Mouse (Mus musculus) adrenal gland, adult 8-10 months (tissue): ENCODE data around the gene Vmn2r80. TPM values are rescaled to one million over a fixed set of nuclear protein-coding genes. Genes with fewer than 3 reads are reported as not detected.
"Not testable (repeated sequence)": the region's sequence is repeated elsewhere in the genome, so short reads cannot be mapped to it uniquely, and the experiment has no call there.

Experiments used
- DNase-seq: peaks from one replicate; pipeline ENCODE4 v3.0.0; 2022
- total RNA-seq, 4 experiments: library from RNA; stranded (reverse); gene quantifications; 2 replicates each; pipeline ENCODE4 v1.2.4; 2022

Vmn2r80 gene
- not detected for total RNA-seq

DNA sequence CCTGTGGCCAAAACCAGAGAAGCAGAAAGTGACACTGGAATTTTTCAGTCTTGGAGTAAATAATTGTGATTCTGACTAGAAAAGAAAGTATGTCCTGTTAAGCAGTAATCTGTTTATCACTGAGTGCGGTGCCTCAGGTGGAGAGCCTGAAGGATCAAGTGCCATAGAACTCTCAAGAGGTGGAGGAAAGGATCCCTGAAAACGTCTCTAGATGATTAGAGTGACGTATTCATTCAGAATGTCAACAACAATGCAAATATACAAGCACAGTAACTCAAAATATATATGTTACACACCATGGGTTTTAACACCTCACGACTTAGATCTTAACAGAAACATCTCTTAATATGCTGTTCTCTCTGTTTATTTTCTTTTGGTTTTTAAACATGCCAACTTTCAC is at the start of gene Vmn2r80:
Gene Vmn2r80 (plus strand): TSS at position 301 of the 400 bp plus-strand sequence.
- not testable (repeated sequence) for DNase-seq

GRCm38 (mm10) chr10:79106325-79107282 is 42.0 kb upstream of the Vmn2r80 start:
- no peak for DNase-seq

- no peak for DNase-seq
These were observed 41.0 kb upstream of the Vmn2r80 start for GRCm38 (mm10) chr10:79107531-79107930.

DNA sequence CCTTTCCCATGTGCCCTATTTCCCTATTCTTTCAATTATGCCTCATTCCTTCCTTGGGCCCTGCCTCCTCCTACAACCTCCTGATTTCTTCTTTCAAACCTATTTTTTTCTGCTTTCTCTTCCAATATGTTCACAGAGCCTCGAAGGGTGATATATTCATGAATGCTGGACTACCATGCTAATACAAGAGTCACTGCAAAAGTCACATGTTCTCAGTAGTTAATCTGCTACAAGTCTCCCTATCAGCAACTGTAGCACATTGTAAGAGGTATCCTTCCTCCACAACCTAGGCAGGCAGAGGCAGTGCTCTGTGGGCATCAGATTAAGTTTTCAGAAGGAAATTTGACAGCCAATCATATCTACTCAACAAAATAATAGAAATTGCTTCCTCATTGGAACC is 39.4 kb upstream of the Vmn2r80 start:
- no peak for DNase-seq

DNA sequence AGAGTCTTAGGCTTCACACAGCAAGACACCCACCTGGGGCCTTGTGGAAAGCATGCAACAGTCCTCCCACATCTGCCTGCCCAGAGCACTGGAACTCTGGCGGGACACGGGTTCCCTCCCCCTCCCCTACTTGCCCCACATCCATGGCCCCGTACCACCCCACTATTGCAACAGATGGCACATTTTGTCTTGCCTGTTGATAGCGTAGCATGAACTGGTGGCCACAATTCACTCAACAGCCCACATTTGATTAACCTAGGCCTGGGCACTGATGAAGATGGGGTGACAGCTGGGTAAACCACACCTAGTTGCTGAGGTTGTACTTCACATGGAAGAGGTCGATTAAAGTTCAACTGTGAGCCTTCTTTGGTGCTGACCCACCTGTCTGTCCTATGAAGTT is 38.1 kb upstream of the Vmn2r80 start:
- no peak for DNase-seq

DNA sequence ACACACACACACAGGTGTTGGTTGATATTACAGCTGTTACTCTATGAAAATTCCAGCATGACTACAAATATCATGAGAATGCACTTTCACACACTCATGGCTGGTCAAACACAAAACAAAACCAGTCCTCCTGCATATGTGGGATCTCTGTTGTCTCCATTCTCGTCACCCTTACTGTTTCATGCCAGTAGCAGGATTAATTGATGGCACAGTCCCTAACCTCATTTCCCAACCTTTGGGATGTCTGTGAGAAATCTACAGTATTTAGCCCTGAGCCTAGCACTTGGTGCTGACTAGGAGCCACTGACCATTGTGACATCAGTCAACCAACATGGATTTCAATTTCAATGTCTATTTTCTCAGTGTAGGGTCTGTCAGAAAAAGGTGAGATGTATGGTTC is 33.5 kb upstream of the Vmn2r80 start:
- DNase-seq, result no peak

- DNase-seq, result peak; percentile 30
These were observed 32.3 kb upstream of the Vmn2r80 start for GRCm38 (mm10) chr10:79116125-79116849.

DNA sequence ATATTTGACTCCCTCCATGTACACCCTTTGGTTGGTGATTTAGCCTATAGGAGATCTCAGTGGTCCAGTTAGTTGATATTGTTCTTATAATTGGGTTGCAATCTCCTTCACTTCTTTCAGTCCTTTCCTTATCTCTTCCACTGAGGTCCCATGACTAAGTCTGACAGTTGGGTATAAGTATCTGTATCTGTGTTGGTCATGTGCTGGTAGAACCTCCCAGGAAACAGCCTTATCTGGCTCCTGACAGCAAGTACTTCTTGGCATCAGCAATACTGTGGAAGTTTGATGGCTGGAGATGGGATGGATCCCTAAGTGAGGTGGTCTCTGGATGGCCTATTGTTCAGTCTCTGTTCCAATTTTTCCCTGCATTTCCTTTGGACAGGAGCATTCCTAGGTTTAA is 3.0 kb downstream of the Vmn2r80 start:
- DNase-seq, result no peak

DNA sequence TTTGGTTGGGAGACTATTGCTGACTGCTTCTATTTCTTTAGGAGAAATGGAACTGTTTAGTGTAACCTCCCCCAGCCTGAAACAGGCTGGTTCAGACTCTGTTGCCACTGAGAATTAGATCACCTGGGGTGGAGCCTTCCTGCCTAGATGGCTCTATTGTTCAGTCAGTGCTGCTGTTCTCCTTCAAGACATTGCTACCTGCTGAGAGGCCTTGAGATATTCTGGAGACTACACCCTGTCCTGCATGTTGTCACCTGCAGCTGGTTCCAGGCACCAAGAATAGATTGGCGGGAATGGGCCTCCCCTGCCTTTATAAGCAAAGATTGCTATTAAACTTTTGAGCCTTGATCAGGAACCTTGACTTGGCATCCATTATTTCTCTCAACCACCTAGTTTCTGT is 51.4 kb downstream of the Vmn2r80 start:
- DNase-seq, result not testable (repeated sequence)

- no peak for DNase-seq
These were observed 71.9 kb downstream of the Vmn2r80 start for GRCm38 (mm10) chr10:79220432-79220831.

DNA sequence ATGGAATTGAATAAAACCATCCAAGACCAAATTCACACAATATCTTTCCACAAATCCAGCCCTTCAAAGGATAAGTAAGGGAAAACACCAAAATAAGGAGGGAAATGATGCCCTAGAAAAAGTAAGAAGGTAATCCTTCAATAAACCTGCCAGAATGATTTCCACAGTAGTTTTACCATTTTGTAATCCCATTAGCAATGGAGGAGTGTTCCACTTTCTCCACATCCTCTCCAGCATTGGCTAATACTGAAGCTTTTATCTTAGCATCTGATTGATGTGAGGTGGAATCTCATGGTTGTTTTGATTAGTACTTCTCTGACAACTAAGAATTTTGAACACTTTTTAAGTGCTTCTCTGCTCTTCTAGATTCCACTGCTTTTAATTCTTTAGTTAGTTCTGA is 73.0 kb downstream of the Vmn2r80 start:
- DNase-seq, result no peak

DNA sequence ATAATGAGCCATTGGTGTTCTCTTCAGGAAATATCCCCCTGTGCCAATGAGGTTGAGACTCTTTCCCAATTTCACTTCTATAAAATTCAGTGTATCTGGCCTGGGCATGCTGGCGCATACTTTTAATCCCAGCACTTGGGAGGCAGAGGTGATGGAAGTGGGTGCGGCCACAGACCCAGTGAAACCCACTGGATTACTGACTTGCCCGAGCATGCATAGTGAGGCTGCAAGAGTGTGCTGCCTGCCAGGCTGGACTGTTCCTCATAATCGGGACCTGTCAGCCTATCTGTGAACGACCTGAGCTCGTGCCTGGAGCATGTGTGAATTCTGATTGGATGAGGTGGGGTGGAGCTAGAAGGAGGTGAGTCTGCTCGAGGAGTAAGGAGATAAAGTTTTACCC is 73.6 kb downstream of the Vmn2r80 start:
- DNase-seq, result no peak

Other genes starting within 250 kb of the Vmn2r80 start
- not detected for gene Olfr1354, start 235.6 kb upstream of the Vmn2r80 start, total RNA-seq
- not detected for gene Olfr8, start 198.1 kb upstream of the Vmn2r80 start, total RNA-seq
- gene Olfr1353, start 185.5 kb upstream of the Vmn2r80 start, total RNA-seq, result not detected
- not detected for gene Olfr1352, start 167.7 kb upstream of the Vmn2r80 start, total RNA-seq
- not detected for gene Olfr1351, start 136.3 kb upstream of the Vmn2r80 start, total RNA-seq
- not detected for gene Olfr57, start 120.0 kb upstream of the Vmn2r80 start, total RNA-seq
- gene 2610008E11Rik, start 51.2 kb upstream of the Vmn2r80 start, total RNA-seq, result 10 to 100 TPM; 14.6 to 25.3 (median 19.8) TPM
- not detected for gene Vmn2r81, start 98.9 kb downstream of the Vmn2r80 start, total RNA-seq
- not detected for gene Vmn2r82, start 207.8 kb downstream of the Vmn2r80 start, total RNA-seq